Comparison of ENCODE assay signal across 19 mouse cellular contexts in genomic region chr19:25184076-25184475, GRCm38 (mm10). TPM values are rescaled to one million over a fixed set of nuclear protein-coding genes. Genes with fewer than 3 reads are reported as not detected.
A peak's percentile ranks its signal among the peaks of the same experiment; 100 is the strongest.
DNase-seq lines count a peak whose midpoint lies in the region; ATAC-seq and TF ChIP-seq lines count a peak whose summit lies in the region.
"Had no signal": no experiment of that assay in that cellular context is flagged by ENCODE, and none has a peak within 500 bp of the region (broad histone marks: within the 10 kb centered on the region; RNA-seq: fewer than 3 reads in every experiment).

No protein-coding gene starts in this region.

- no peak overlapping the region for H3K4me3 ChIP-seq in hindbrain, embryonic 16.5 days (ENCODE audit: low read length)
- H3K4me3 ChIP-seq in hindbrain, embryonic 11.5 days (ENCODE audit: low read depth, low read length), result no peak overlapping the region
- H3K4me3 ChIP-seq in layer of hippocampus, adult 2 months, result no peak overlapping the region
- H3K4me3 ChIP-seq in limb, embryonic 14.5 days (replicated peaks; ENCODE audit: low read length), result no peak overlapping the region
- H3K4me3 ChIP-seq: embryonic facial prominence, embryonic 13.5 days; liver, embryonic 12.5 days; midbrain, embryonic 12.5 days; myocyte; neural tube, embryonic 15.5 days had no signal

- DNase-seq in cerebellum, adult 9-11 months, result peak; percentile 5
- no peak for DNase-seq in hindbrain, embryonic 11.5 days (ENCODE audit: low spot score)
- DNase-seq in layer of hippocampus, adult 2 months (ENCODE audit: low spot score in 2 of 2), result no peak
- DNase-seq in layer of hippocampus, postnatal 10 days (ENCODE audit: low spot score in 2 of 2), result no peak
- no peak for DNase-seq in limb, embryonic 14.5 days (ENCODE audit: low spot score)
- no peak for DNase-seq in left cerebral cortex, postnatal 4 days
- DNase-seq: cerebellum, adult 8-10 months; forebrain, postnatal 0 days; kidney, postnatal 14 days; thymus, postnatal 14 days had no signal

- TF ChIP-seq POLR2A in limb, embryonic 14.5 days (IDR thresholded peaks at IDR 0.05; ENCODE audit: borderline replicate concordance, extremely low read depth, insufficient read depth, insufficient read length), result no peak

- H3K4me2 ChIP-seq in hindbrain, embryonic 16.5 days (ENCODE audit: low read length), result no peak overlapping the region
- H3K4me2 ChIP-seq in hindbrain, embryonic 11.5 days (replicated peaks; ENCODE audit: low read depth, low read length), result no peak overlapping the region
- H3K4me2 ChIP-seq in limb, embryonic 14.5 days (replicated peaks; ENCODE audit: low read depth, low read length, severe bottlenecking), result no peak overlapping the region
- H3K4me2 ChIP-seq: embryonic facial prominence, embryonic 13.5 days; hindbrain, embryonic 14.5 days; liver, embryonic 12.5 days; midbrain, embryonic 12.5 days; neural tube, embryonic 15.5 days had no signal

- TF ChIP-seq CTCF in layer of hippocampus, adult 2 months (conservative IDR thresholded peaks at IDR 0.05), result no peak

- no peaks in the 10 kb centered on the region for H3K27me3 ChIP-seq in hindbrain, embryonic 16.5 days (replicated peaks; ENCODE audit: control insufficient read depth, insufficient read depth, low read length)
- no peaks in the 10 kb centered on the region for H3K27me3 ChIP-seq in hindbrain, embryonic 11.5 days (ENCODE audit: control insufficient read depth, insufficient read depth, low read length)
- H3K27me3 ChIP-seq in limb, embryonic 14.5 days (ENCODE audit: control insufficient read depth, insufficient read depth, low read length), result no peaks in the 10 kb centered on the region
- H3K27me3 ChIP-seq: CH12.LX; embryonic facial prominence, embryonic 13.5 days; liver, embryonic 12.5 days; neural tube, embryonic 15.5 days had no signal

- H3K4me1 ChIP-seq in hindbrain, embryonic 16.5 days (ENCODE audit: control insufficient read depth, insufficient read depth, low read depth, low read length), result no peaks in the 10 kb centered on the region
- H3K4me1 ChIP-seq in hindbrain, embryonic 11.5 days (replicated peaks; ENCODE audit: control insufficient read depth, insufficient read depth, low read length), result no peaks in the 10 kb centered on the region
- peaks cover 12% of the 10 kb centered on the region for H3K4me1 ChIP-seq in limb, embryonic 14.5 days (ENCODE audit: control insufficient read depth, insufficient read depth, low read length)
- H3K4me1 ChIP-seq: liver, embryonic 12.5 days; midbrain, embryonic 12.5 days; neural tube, embryonic 15.5 days had no signal

- H3K9ac ChIP-seq in hindbrain, embryonic 16.5 days (ENCODE audit: low read depth, low read length), result no peak overlapping the region
- H3K9ac ChIP-seq in hindbrain, embryonic 11.5 days (ENCODE audit: low read depth, low read length), result no peak overlapping the region
- no peak overlapping the region for H3K9ac ChIP-seq in limb, embryonic 14.5 days (ENCODE audit: low read depth, low read length, severe bottlenecking)
- H3K9ac ChIP-seq: embryonic facial prominence, embryonic 13.5 days; forebrain, postnatal 0 days; hindbrain, embryonic 14.5 days; liver, embryonic 12.5 days; midbrain, embryonic 12.5 days; neural tube, embryonic 15.5 days had no signal

- intact Hi-C loops in left cerebral cortex, postnatal 4 days (cut with DNase I), result no loop called here

- H3K9me3 ChIP-seq in hindbrain, embryonic 16.5 days (ENCODE audit: control insufficient read depth, low read length), result no peaks in the 10 kb centered on the region
- H3K9me3 ChIP-seq in hindbrain, embryonic 11.5 days (ENCODE audit: control insufficient read depth, low read length), result no peaks in the 10 kb centered on the region
- H3K9me3 ChIP-seq in limb, embryonic 14.5 days (ENCODE audit: control insufficient read depth, low read length), result no peaks in the 10 kb centered on the region
- H3K9me3 ChIP-seq: embryonic facial prominence, embryonic 13.5 days; liver, embryonic 12.5 days; midbrain, embryonic 12.5 days; neural tube, embryonic 15.5 days had no signal

- 62% methylated on average over 7 of the region's 7 CpGs for WGBS in hindbrain, embryonic 16.5 days
- WGBS in hindbrain, embryonic 11.5 days, result 79% methylated on average over 7 of the region's 7 CpGs
- WGBS in limb, embryonic 14.5 days, result 77% methylated on average over 7 of the region's 7 CpGs

- ATAC-seq in cerebellum, adult (ENCODE audit: insufficient number of reproducible peaks, low FRiP score, low TSS enrichment), result no peak
- ATAC-seq in hindbrain, embryonic 16.5 days, result peak; percentile 50; the same call in 1 of the 2 replicates
- no peak for ATAC-seq in hindbrain, embryonic 11.5 days (ENCODE audit: low FRiP score)
- no peak for ATAC-seq in limb, embryonic 14.5 days (ENCODE audit: low FRiP score, low read depth)
- ATAC-seq: forebrain, postnatal 0 days; liver, embryonic 12.5 days had no signal

- no peaks in the 10 kb centered on the region for H3K36me3 ChIP-seq in hindbrain, embryonic 16.5 days (ENCODE audit: control insufficient read depth, insufficient read depth, low read length)
- H3K36me3 ChIP-seq in hindbrain, embryonic 11.5 days (ENCODE audit: control insufficient read depth, insufficient read depth, low read length), result no peaks in the 10 kb centered on the region
- no peaks in the 10 kb centered on the region for H3K36me3 ChIP-seq in limb, embryonic 14.5 days (ENCODE audit: control insufficient read depth, insufficient read depth, low read length)
- H3K36me3 ChIP-seq: embryonic facial prominence, embryonic 13.5 days; midbrain, embryonic 12.5 days; neural tube, embryonic 15.5 days had no signal

- H3K27ac ChIP-seq in hindbrain, embryonic 16.5 days (ENCODE audit: low read depth, low read length), result no peak overlapping the region
- H3K27ac ChIP-seq in hindbrain, embryonic 11.5 days (ENCODE audit: low read depth, low read length), result no peak overlapping the region
- H3K27ac ChIP-seq in layer of hippocampus, adult 2 months, result peak overlapping the region; percentile 28; the same call in 1 of the 2 replicates
- 0 out of 2 replicates have a peak overlapping the region, but pooled peaks have one; percentile 2 for H3K27ac ChIP-seq in limb, embryonic 14.5 days (replicated peaks; ENCODE audit: low read depth, low read length)
- H3K27ac ChIP-seq: embryonic facial prominence, embryonic 13.5 days; hindbrain, embryonic 14.5 days; liver, embryonic 12.5 days; midbrain, embryonic 12.5 days; neural tube, embryonic 15.5 days had no signal

RNA-seq across cellular contexts. Expression of gene Kank1, which starts 52.7 kb away (rescaled TPM):
- polyA plus RNA-seq in hindbrain, embryonic 16.5 days (2015; fragmentation: Nextera tagmentation; extraction: Ambion mirVana), result 13.2 and 14.4 TPM in 2 replicates
- polyA plus RNA-seq in hindbrain, embryonic 11.5 days (2014; fragmentation: Nextera tagmentation; extraction: Ambion mirVana), result 11.5 and 12.0 TPM in 2 replicates
- 10 to 100 TPM; 18.5 to 20.1 TPM for total RNA-seq in layer of hippocampus, adult 2 months (2021)
- total RNA-seq in layer of hippocampus, postnatal 10 days (2021), result 10 to 100 TPM; 28.4 to 29.5 TPM
- 38.2 and 51.3 TPM in 2 replicates for polyA plus RNA-seq in limb, embryonic 14.5 days (2012; rRNA removed)
- 26.0 and 35.5 TPM in 2 replicates for polyA plus RNA-seq in limb, embryonic 14.5 days (2014; fragmentation: Nextera tagmentation; extraction: Ambion mirVana)
- 10 to 100 TPM; 10.7 to 13.4 TPM for total RNA-seq in left cerebral cortex, postnatal 4 days (2021)

Comparison
In these comparisons a context has a peak if more than half of its experiments do, and no peak if none do; other contexts are left out.
1. H3K27ac ChIP-seq: peak in layer of hippocampus, adult 2 months (single experiment) and limb, embryonic 14.5 days (single experiment); none in hindbrain, embryonic 16.5 days (single experiment) and hindbrain, embryonic 11.5 days (single experiment).